Mouse (Mus musculus): ENCODE measurements around the gene Dcdc2a. TPM values are rescaled to one million over a fixed set of nuclear protein-coding genes. Genes with fewer than 3 reads are reported as not detected.

Gene Dcdc2a
- polyA plus RNA-seq, 1 experiment from 2014 or later: 34.5 TPM

Other genes with a start within 250 kb of the Dcdc2a start
- gene Acot13, start 224.5 kb upstream of the Dcdc2a start, polyA plus RNA-seq (2014; fragmentation: Nextera tagmentation; extraction: Ambion mirVana): 81.8 and 91.6 TPM in 2 replicates
- gene Tdp2, start 224.3 kb upstream of the Dcdc2a start, polyA plus RNA-seq (2014; fragmentation: Nextera tagmentation; extraction: Ambion mirVana): 68.8 and 79.9 TPM in 2 replicates
- gene D130043K22Rik, start 210.9 kb upstream of the Dcdc2a start, polyA plus RNA-seq (2014; fragmentation: Nextera tagmentation; extraction: Ambion mirVana): 0.29 and 0.64 TPM in 2 replicates
- 8.4 and 8.7 TPM in 2 replicates for gene Aldh5a1, start 118.3 kb upstream of the Dcdc2a start, polyA plus RNA-seq (2014; fragmentation: Nextera tagmentation; extraction: Ambion mirVana)
- gene Gpld1, start 112.9 kb upstream of the Dcdc2a start, polyA plus RNA-seq (2014; fragmentation: Nextera tagmentation; extraction: Ambion mirVana): 0.39 and 0.74 TPM in 2 replicates
- 16.3 and 24.5 TPM in 2 replicates for gene Mrs2, start 35.6 kb upstream of the Dcdc2a start, polyA plus RNA-seq (2014; fragmentation: Nextera tagmentation; extraction: Ambion mirVana)
- 0.96 and 1.2 TPM in 2 replicates for gene Nrsn1, start 214.5 kb downstream of the Dcdc2a start, polyA plus RNA-seq (2014; fragmentation: Nextera tagmentation; extraction: Ambion mirVana)